Mouse (Mus musculus) brain, embryonic 14.5 days (tissue): ENCODE data around the gene Syne1.

ENCODE experiments used
- CTCF ChIP-seq: fragments of 200-500 bp; IDR thresholded peaks from 2 replicates; pipeline ENCODE4 v1.5.1; 2012; ENCODE audit warnings: inconsistent platforms, mild to moderate bottlenecking, moderate library complexity, borderline replicate concordance; ENCODE audit not compliant: insufficient read depth, insufficient read length; ENCODE audit errors: extremely low read depth
- POLR2A ChIP-seq: fragments of 200-500 bp; IDR thresholded peaks from 2 replicates; pipeline ENCODE4 v1.6.1; 2012; ENCODE audit warnings: mild to moderate bottlenecking, inconsistent platforms, borderline replicate concordance; ENCODE audit not compliant: poor library complexity, insufficient read depth, insufficient read length, severe bottlenecking; ENCODE audit errors: extremely low read depth

GRCm38 (mm10) chr10:5326716-5327115 is 224.6 kb downstream of the Syne1 start:
- TF ChIP-seq CTCF (no peak), POLR2A (no peak)
